Mouse (Mus musculus) CH12.LX (cell line): ENCODE results near the gene Cfap54.

Source experiments
- BHLHE40 ChIP-seq: IDR thresholded peaks from 2 replicates; pipeline ENCODE4 v1.6.1; 2011; ENCODE audit warnings: mild to moderate bottlenecking, low read depth, low read length, improper control_type of control experiment
- CTCF ChIP-seq, 2 experiments: IDR thresholded peaks in 1 of 2; conservative IDR thresholded peaks in 1 of 2; 2 replicates each; pipeline ENCODE4 v1.5.1; 2011 to 2012; ENCODE audit warnings: low read depth in 2 of 2, low read length in 2 of 2, improper control_type of control experiment in 1 of 2, inconsistent platforms in 1 of 2, mild to moderate bottlenecking in 1 of 2, moderate library complexity in 1 of 2
- EP300 ChIP-seq: IDR thresholded peaks from 2 replicates; pipeline ENCODE4 v1.6.1; 2011; ENCODE audit warnings: low read length, improper control_type of control experiment
- JUN ChIP-seq: IDR thresholded peaks from 2 replicates; pipeline ENCODE4 v1.6.1; 2011; ENCODE audit warnings: low read depth, mild to moderate bottlenecking, low read length, improper control_type of control experiment, moderate library complexity; ENCODE audit not compliant: insufficient read depth
- MAX ChIP-seq: IDR thresholded peaks from 2 replicates; pipeline ENCODE4 v1.6.1; 2011; ENCODE audit warnings: low read length, improper control_type of control experiment
- MYC ChIP-seq: IDR thresholded peaks from 2 replicates; pipeline ENCODE4 v1.6.1; 2011; ENCODE audit warnings: low read depth, mild to moderate bottlenecking, improper control_type of control experiment, low read length

DNA sequence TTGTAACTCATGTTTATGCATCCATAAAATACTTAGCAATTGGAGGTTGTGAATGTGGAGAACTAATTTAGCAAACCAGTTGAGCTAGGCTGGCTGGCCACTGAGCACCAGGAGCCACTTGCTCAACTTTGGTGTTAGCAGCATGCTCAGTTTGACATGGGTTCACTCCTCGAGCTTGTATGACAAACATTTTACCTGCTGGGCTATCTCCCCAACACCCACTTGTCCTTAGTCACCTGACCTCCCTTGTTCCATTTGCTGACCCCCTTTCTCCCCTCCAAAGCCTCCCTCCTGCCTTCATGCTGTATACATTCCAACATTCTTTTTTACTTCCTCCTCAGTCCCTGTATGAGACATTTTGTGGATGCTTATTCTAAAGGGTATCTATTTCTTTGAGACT lies 139.8 kb downstream of the Cfap54 start:
- TF ChIP-seq JUN (no peak), BHLHE40 (no peak), EP300 (no peak), CTCF (conservative IDR thresholded peaks at IDR 0.05 in 1 of 2, IDR thresholded peaks at IDR 0.05 in 1 of 2; ENCODE audit: low read depth in 2 of 2, low read length in 2 of 2) (no peak), MAX (no peak), MYC (no peak)
